Mouse (Mus musculus) CH12.LX (cell line): Measurements from ENCODE around the gene Tle2.

ENCODE experiments used
- CHD2 ChIP-seq: IDR thresholded peaks from 2 replicates; pipeline ENCODE4 v1.6.1; 2011; ENCODE audit warnings: low read length, improper control_type of control experiment
- CTCF ChIP-seq, 2 experiments: IDR thresholded peaks in 1 of 2; conservative IDR thresholded peaks in 1 of 2; 2 replicates each; pipeline ENCODE4 v1.5.1; 2011 to 2012; ENCODE audit warnings: low read depth in 2 of 2, low read length in 2 of 2, improper control_type of control experiment in 1 of 2, inconsistent platforms in 1 of 2, mild to moderate bottlenecking in 1 of 2, moderate library complexity in 1 of 2
- ELF1 ChIP-seq: IDR thresholded peaks from 2 replicates; pipeline ENCODE4 v1.6.1; 2014; ENCODE audit warnings: low read depth, mild to moderate bottlenecking, inconsistent platforms, low read length, improper control_type of control experiment
- EP300 ChIP-seq: IDR thresholded peaks from 2 replicates; pipeline ENCODE4 v1.6.1; 2011; ENCODE audit warnings: low read length, improper control_type of control experiment
- GABPA ChIP-seq: IDR thresholded peaks from 2 replicates; pipeline ENCODE4 v1.6.1; 2012; ENCODE audit warnings: low read depth, low read length, improper control_type of control experiment, inconsistent platforms; ENCODE audit not compliant: insufficient replicate concordance
- IRF4 ChIP-seq: IDR thresholded peaks from 2 replicates; pipeline ENCODE4 v1.6.1; 2014; ENCODE audit warnings: low read depth, mild to moderate bottlenecking, inconsistent platforms, low read length, improper control_type of control experiment
- JUN ChIP-seq: IDR thresholded peaks from 2 replicates; pipeline ENCODE4 v1.6.1; 2011; ENCODE audit warnings: low read depth, mild to moderate bottlenecking, low read length, improper control_type of control experiment, moderate library complexity; ENCODE audit not compliant: insufficient read depth
- MAFK ChIP-seq: IDR thresholded peaks from 2 replicates; pipeline ENCODE4 v1.6.1; 2011; ENCODE audit warnings: low read length, improper control_type of control experiment; ENCODE audit not compliant: insufficient replicate concordance
- MAZ ChIP-seq: IDR thresholded peaks from 2 replicates; pipeline ENCODE4 v1.6.1; 2012; ENCODE audit warnings: low read depth, mild to moderate bottlenecking, inconsistent platforms, low read length, improper control_type of control experiment, moderate library complexity
- NRF1 ChIP-seq: IDR thresholded peaks from 2 replicates; pipeline ENCODE4 v1.6.1; 2014; ENCODE audit warnings: low read depth, mild to moderate bottlenecking, inconsistent platforms, low read length, improper control_type of control experiment, moderate library complexity
- POLR2A ChIP-seq: IDR thresholded peaks from 2 replicates; pipeline ENCODE4 v1.6.1; 2011; ENCODE audit warnings: low read depth, mild to moderate bottlenecking, improper control_type of control experiment, low read length
- TCF12 ChIP-seq: IDR thresholded peaks from 2 replicates; pipeline ENCODE4 v1.6.1; 2014; ENCODE audit warnings: low read depth, mild to moderate bottlenecking, inconsistent platforms, low read length, improper control_type of control experiment
- USF1 ChIP-seq: IDR thresholded peaks from 2 replicates; pipeline ENCODE4 v1.6.1; 2014; ENCODE audit warnings: low read depth, mild to moderate bottlenecking, inconsistent platforms, low read length, improper control_type of control experiment
- USF2 ChIP-seq: conservative IDR thresholded peaks from 2 replicates; pipeline ENCODE4 v1.6.1; 2011; ENCODE audit warnings: low read depth, low read length, improper control_type of control experiment

DNA sequence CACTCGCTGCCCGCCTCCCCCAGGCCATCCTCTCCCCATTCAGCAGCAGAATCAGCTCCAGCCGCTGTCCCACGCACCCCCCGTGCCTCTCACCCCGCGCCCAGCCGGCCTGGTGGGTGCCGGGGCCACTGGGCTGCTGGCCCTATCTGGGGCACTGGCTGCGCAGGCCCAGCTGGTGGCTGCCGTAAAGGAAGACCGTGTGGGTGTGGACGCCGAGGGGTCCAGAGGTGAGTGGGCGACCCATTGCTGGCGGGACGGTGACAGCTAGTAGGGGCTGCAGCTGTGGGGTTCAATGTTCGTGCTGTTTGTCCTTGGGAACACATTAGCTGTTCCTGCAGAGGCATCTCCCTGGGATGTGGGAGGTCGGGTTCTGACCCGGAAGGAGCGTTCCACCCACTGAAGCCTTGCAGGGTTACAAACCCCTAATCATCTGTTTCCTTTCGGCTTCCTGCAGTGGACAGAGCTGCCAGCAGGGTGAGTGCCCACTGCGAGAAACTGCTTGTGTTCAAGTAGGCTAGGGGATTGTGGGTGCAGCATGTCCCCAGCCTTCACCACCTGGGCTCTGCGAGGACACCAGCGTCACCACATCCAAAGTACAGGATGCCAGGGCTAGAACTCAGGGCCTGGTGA lies 6.2 kb downstream of the Tle2 start:
- TF ChIP-seq EP300 (no peak), CHD2 (no peak), MAFK (no peak), USF1 (no peak), CTCF (conservative IDR thresholded peaks at IDR 0.05 in 1 of 2, IDR thresholded peaks at IDR 0.05 in 1 of 2; ENCODE audit: low read depth in 2 of 2, low read length in 2 of 2) (no peak), TCF12 (no peak), ELF1 (no peak), POLR2A (no peak), MAZ (no peak), NRF1 (no peak), GABPA (no peak), JUN (no peak), IRF4 (no peak), USF2 (no peak)
